Mouse (Mus musculus): ENCODE data around the gene Rab11fip3.

DNA sequence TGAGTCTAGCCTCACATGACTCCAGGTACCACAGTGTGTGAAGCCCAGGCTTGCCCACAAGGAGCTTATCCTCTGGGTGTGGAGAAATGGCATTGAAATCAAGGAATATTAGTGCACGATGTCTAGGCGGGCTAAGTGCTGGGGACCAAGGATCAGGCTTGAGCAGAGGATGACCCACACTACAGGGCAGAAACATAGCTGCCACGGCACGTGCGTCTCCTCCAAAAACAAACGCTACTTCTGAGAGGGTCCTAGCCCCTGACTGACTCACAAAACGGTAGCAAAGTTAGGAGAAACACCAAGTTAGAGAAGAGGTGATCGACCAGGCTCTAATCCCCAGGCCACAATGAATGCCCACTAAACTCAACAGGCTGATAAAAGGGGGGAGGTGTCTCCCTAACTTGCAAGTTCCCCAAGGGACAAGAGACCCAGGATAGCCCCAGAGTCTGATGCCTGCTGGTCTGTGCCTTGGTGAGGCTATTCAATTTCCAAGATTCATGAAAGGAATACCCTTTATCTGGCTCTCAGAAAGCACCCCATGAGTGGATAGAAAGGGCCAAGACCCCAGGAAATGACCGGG lies 25.3 kb upstream of the Rab11fip3 start:
- no peak for TF ChIP-seq CTCF (IDR thresholded peaks at IDR 0.05; ENCODE audit: low read depth, low read length)
- TF ChIP-seq POLR2AphosphoS5 (IDR thresholded peaks at IDR 0.05; ENCODE audit: insufficient replicate concordance, low read depth, low read length), result no peak
- no peak for TF ChIP-seq GATA2 (IDR thresholded peaks at IDR 0.05; ENCODE audit: borderline replicate concordance, low read depth, low read length)
- no peak for TF ChIP-seq GATA1 (IDR thresholded peaks at IDR 0.05; ENCODE audit: borderline replicate concordance, low read length)
- no peak for TF ChIP-seq TAL1 (conservative IDR thresholded peaks at IDR 0.05; ENCODE audit: low read depth, low read length)
